Mouse (Mus musculus): Measurements from ENCODE around the gene Gm364. TPM values are rescaled to one million over a fixed set of nuclear protein-coding genes. Genes with fewer than 3 reads are reported as not detected.
A peak's percentile ranks its signal among the peaks of the same experiment; 100 is the strongest.

Gm364 gene
- polyA plus RNA-seq, 1 experiment from 2014 or later = not detected

DNA sequence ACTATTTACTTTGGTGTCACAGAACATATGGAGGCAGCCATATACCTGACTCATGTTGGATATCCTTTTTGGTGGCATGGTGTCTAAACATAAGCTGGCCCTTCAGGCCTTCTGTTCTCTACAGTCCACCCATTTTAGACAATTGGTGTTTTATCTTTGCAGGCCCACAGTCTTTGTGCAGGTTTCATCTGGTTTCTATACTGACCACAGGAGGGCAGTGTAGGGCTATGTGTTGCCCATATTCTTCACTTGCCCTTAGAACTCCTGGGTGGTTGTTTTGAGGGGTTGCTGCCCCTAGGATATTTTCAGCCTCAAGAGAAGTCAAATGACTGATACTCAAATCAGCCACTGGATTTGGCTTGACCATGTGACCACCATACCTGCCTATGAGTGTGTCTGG is 5.3 kb upstream of the Gm364 start:
- H3K27ac ChIP-seq (replicated peaks) = no peak overlapping the region
- no peak for ATAC-seq (replicated peaks)
- H3K4me2 ChIP-seq (replicated peaks) = no peak overlapping the region
- H3K4me3 ChIP-seq = no peak overlapping the region
- H3K27me3 ChIP-seq = no peaks in the 10 kb centered on the region
- H3K9me3 ChIP-seq = no peaks in the 10 kb centered on the region
- no peaks in the 10 kb centered on the region for H3K4me1 ChIP-seq
- no peaks in the 10 kb centered on the region for H3K36me3 ChIP-seq
- no peak overlapping the region for H3K9ac ChIP-seq (replicated peaks)

DNA sequence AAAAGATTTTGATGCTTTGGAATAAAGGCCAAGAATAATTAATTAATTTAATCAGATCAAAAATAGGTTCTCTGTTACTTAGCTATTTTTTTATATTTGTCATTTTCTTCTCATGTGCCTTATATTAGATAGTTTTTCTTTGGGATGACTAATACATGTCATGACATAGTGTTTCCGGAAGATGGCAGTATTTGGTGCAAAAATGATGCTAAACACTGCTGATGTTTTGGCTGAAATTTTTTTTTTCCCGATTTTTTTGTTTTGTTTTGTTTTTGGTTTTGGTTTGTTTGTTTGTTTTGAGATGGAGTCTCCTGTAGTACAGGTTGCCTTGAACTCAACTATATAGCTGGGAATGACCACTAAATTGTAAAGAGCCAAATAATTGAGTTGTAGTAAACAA is 22.7 kb downstream of the Gm364 start:
- Histone ChIP-seq H3K27me3 (no peaks in the 10 kb centered on the region), H3K4me3 (no peak overlapping the region), H3K27ac (replicated peaks) (no peak overlapping the region), H3K9ac (replicated peaks) (no peak overlapping the region), H3K9me3 (no peaks in the 10 kb centered on the region), H3K4me2 (replicated peaks) (no peak overlapping the region), H3K4me1 (no peaks in the 10 kb centered on the region), H3K36me3 (no peaks in the 10 kb centered on the region)
- ATAC-seq (replicated peaks) = no peak
- WGBS = 7% methylated on average over 2 of the region's 2 CpGs

DNA sequence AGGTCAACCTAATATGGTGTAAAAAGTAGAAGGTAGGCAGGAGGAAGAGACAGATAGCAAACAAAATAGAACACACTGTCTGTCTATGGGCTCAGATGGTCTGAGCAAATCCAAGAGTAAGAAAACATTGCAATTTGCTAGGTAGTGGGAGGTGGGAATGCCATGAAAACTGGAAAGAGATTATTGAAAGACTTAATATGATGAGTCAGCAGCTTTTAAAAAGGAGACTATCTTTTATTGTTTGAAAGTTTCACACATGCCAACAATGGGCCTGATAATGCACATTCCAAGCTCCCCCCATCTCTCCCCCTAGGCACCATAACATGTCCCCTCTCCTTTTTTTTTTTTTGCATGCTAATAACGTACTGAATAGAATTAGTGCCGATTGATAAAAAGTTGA is 24.9 kb downstream of the Gm364 start:
- H3K27ac ChIP-seq (replicated peaks) = no peak overlapping the region
- H3K4me2 ChIP-seq (replicated peaks) = no peak overlapping the region
- no peak for ATAC-seq (replicated peaks)
- H3K36me3 ChIP-seq = no peaks in the 10 kb centered on the region
- no peak overlapping the region for H3K9ac ChIP-seq (replicated peaks)
- WGBS = 83% methylated on average over 2 of the region's 2 CpGs
- no peaks in the 10 kb centered on the region for H3K27me3 ChIP-seq
- H3K4me1 ChIP-seq = no peaks in the 10 kb centered on the region
- no peak overlapping the region for H3K4me3 ChIP-seq
- H3K9me3 ChIP-seq = no peaks in the 10 kb centered on the region

- Histone ChIP-seq H3K4me3 (peak within 1 kb of the TSS; percentile 41), H3K4me1 (0 out of 2 replicates have a peak, but pooled peaks cover 2% of the 10 kb centered on the region), H3K9ac (replicated peaks) (peak within 1 kb of the TSS; percentile 22), H3K36me3 (no peaks in the 10 kb centered on the region), H3K27me3 (no peaks in the 10 kb centered on the region), H3K27ac (replicated peaks) (no peak within 1 kb of the TSS), H3K9me3 (no peaks in the 10 kb centered on the region), H3K4me2 (replicated peaks) (peak within 1 kb of the TSS; percentile 67)
- 15% methylated on average over 26 of the region's 28 CpGs for WGBS
- ATAC-seq (replicated peaks) = peak; percentile 78
Measured at GRCm38 (mm10) chrX:57503634-57504033, 94.7 kb downstream of the Gm364 start, which contains the start of gene Gpr101. Gene Gpr101 (minus strand): TSS chrX:57503757.

DNA sequence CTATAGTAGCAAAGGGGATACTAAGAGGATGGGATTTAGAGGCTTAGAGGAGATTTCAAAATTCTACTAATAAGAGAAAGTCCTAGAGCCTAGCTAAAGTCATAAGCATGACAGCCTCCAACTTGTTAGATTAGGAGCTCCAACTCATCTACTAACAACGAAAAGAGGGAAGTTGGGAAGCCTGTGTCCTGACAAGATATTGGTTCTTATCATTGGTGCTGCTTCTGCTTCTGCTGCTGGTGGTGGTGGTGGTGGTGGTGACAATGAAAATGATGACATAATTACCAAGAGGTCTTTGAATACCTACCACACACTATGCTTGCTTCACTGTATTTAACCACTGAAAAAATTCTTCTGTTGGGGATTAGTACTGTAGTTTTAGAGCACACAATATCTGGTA is 97.3 kb downstream of the Gm364 start:
- H3K36me3 ChIP-seq = no peaks in the 10 kb centered on the region
- no peak overlapping the region for H3K27ac ChIP-seq (replicated peaks)
- H3K4me2 ChIP-seq (replicated peaks) = no peak overlapping the region
- no peak overlapping the region for H3K4me3 ChIP-seq
- H3K27me3 ChIP-seq = no peaks in the 10 kb centered on the region
- 0 out of 2 replicates have a peak, but pooled peaks cover 2% of the 10 kb centered on the region for H3K4me1 ChIP-seq
- no peak overlapping the region for H3K9ac ChIP-seq (replicated peaks)
- 79% methylated on average over 1 of the region's 1 CpGs for WGBS
- no peak for ATAC-seq (replicated peaks)
- no peaks in the 10 kb centered on the region for H3K9me3 ChIP-seq

- Histone ChIP-seq H3K4me2 (replicated peaks) (peak overlapping the region; percentile 44), H3K9ac (replicated peaks) (no peak overlapping the region), H3K27ac (replicated peaks) (no peak overlapping the region), H3K4me1 (no peaks in the 10 kb centered on the region), H3K4me3 (peak overlapping the region; percentile 27), H3K27me3 (no peaks in the 10 kb centered on the region), H3K9me3 (no peaks in the 10 kb centered on the region), H3K36me3 (no peaks in the 10 kb centered on the region)
- WGBS = 29% methylated on average over 28 of the region's 28 CpGs
- peak; percentile 76 for ATAC-seq (replicated peaks)
Measured at GRCm38 (mm10) chrX:57521117-57522095, 112.5 kb downstream of the Gm364 start.

Other genes with a start within 250 kb of the Gm364 start
- not detected in 2 replicates for gene Cd40lg, start 197.0 kb upstream of the Gm364 start, polyA plus RNA-seq (2015; fragmentation: Nextera tagmentation; extraction: Ambion mirVana)
- gene Arhgef6, start 70.4 kb upstream of the Gm364 start, polyA plus RNA-seq (2015; fragmentation: Nextera tagmentation; extraction: Ambion mirVana) = 4.4 and 7.0 TPM in 2 replicates
- 253 and 254 TPM in 2 replicates for gene Rbmx, start 16.1 kb upstream of the Gm364 start, polyA plus RNA-seq (2015; fragmentation: Nextera tagmentation; extraction: Ambion mirVana)
- 0.09 and 0.18 TPM in 2 replicates for gene Gpr101, start 94.6 kb downstream of the Gm364 start, polyA plus RNA-seq (2015; fragmentation: Nextera tagmentation; extraction: Ambion mirVana)